Mouse (Mus musculus) liver, embryonic 11.5 days (tissue): ENCODE measurements around the gene Vwf. TPM values are rescaled to one million over a fixed set of nuclear protein-coding genes. Genes with fewer than 3 reads are reported as not detected.

Experiments used
- ATAC-seq: fragments of 200-750 bp; cut with Nextera tagmentation; replicated peaks from 2 replicates; pipeline ENCODE4 v1.8.0; 2017; ENCODE audit warnings: moderate number of reproducible peaks, mild to moderate bottlenecking, moderate TSS enrichment, moderate library complexity; ENCODE audit not compliant: low FRiP score
- DNase-seq: peaks from one replicate; pipeline ENCODE4 v3.0.0-alpha.2; 2017; ENCODE audit warnings: low spot score
- H3K27ac ChIP-seq: fragments of 300-500 bp; sonication (generic); 2 replicates; pipeline ENCODE4 v1.5.1; 2014; ENCODE audit warnings: mild to moderate bottlenecking, low read depth, low read length, control low read depth
- H3K27me3 ChIP-seq: fragments of 300-500 bp; sonication (generic); replicated peaks from 2 replicates; pipeline ENCODE4 v1.6.1; 2014; ENCODE audit warnings: low read length, mixed read lengths; ENCODE audit not compliant: control insufficient read depth, insufficient read depth
- H3K36me3 ChIP-seq: fragments of 300-500 bp; sonication (generic); 2 replicates; pipeline ENCODE4 v1.6.1; 2014; ENCODE audit warnings: mild to moderate bottlenecking, low read length, moderate library complexity, mixed read lengths; ENCODE audit not compliant: control insufficient read depth, insufficient read depth
- H3K4me1 ChIP-seq: fragments of 300-500 bp; sonication (generic); replicated peaks from 2 replicates; pipeline ENCODE4 v1.6.1; 2014; ENCODE audit warnings: low read length, mixed read lengths; ENCODE audit not compliant: control insufficient read depth, insufficient read depth
- H3K4me2 ChIP-seq: fragments of 300-500 bp; sonication (generic); 2 replicates; pipeline ENCODE4 v1.6.1; 2014; ENCODE audit warnings: mild to moderate bottlenecking, control low read depth, moderate library complexity
- H3K4me3 ChIP-seq: fragments of 300-500 bp; sonication (generic); 2 replicates; pipeline ENCODE4 v1.5.1; 2014; ENCODE audit warnings: low read depth, low read length, control low read depth
- H3K9ac ChIP-seq: fragments of 300-500 bp; sonication (generic); 2 replicates; pipeline ENCODE4 v1.6.1; 2014; ENCODE audit warnings: low read depth, low read length, control low read depth
- H3K9me3 ChIP-seq: fragments of 300-500 bp; sonication (generic); 2 replicates; pipeline ENCODE4 v1.6.1; 2016; ENCODE audit warnings: low read length, inconsistent platforms, mixed read lengths; ENCODE audit not compliant: control insufficient read depth
- WGBS: fragments of 180-500 bp; shearing (Covaris S2); extraction: QIAGEN DNeasy Blood & Tissue Kit; methylation state at CpG from one replicate; pipeline ENCODE4 v1.1.7; 2014; 5-methylcytosine and 5-hydroxymethylcytosine counted together
- polyA plus RNA-seq: library from polyadenylated mRNA; unstranded; fragments of >200 nt; fragmentation: Nextera tagmentation; extraction: Ambion mirVana; gene quantifications from 2 replicates; pipeline ENCODE4 v1.2.1, GENCODE M21; 2014

Vwf gene
- polyA plus RNA-seq, 1 experiment from 2014 or later, result 32.4 TPM

GRCm38 (mm10) chr6:125641146-125641545 is 94.6 kb downstream of the Vwf start:
- DNase-seq, result no peak

GRCm38 (mm10) chr6:125648964-125649363 is 102.4 kb downstream of the Vwf start:
- no peaks in the 10 kb centered on the region for H3K36me3 ChIP-seq
- H3K27me3 ChIP-seq, result no peaks in the 10 kb centered on the region
- no peak overlapping the region for H3K4me2 ChIP-seq
- no peaks in the 10 kb centered on the region for H3K9me3 ChIP-seq
- no peak overlapping the region for H3K27ac ChIP-seq
- no peak overlapping the region for H3K4me3 ChIP-seq
- WGBS, result 81% methylated on average over 12 of the region's 12 CpGs
- no peak overlapping the region for H3K9ac ChIP-seq
- DNase-seq, result no peak
- H3K4me1 ChIP-seq, result no peaks in the 10 kb centered on the region
- ATAC-seq, result no peak

More at GRCm38 (mm10) chr6:125641146-125641545, 94.6 kb downstream of the Vwf start:
- H3K9me3 ChIP-seq, result no peaks in the 10 kb centered on the region
- no peak overlapping the region for H3K4me3 ChIP-seq
- H3K4me2 ChIP-seq, result no peak overlapping the region
- no peak overlapping the region for H3K27ac ChIP-seq
- ATAC-seq, result no peak
- H3K27me3 ChIP-seq, result no peaks in the 10 kb centered on the region
- WGBS, result 81% methylated on average over 8 of the region's 8 CpGs
- H3K36me3 ChIP-seq, result no peaks in the 10 kb centered on the region
- H3K9ac ChIP-seq, result no peak overlapping the region
- H3K4me1 ChIP-seq, result no peaks in the 10 kb centered on the region

- Histone ChIP-seq H3K36me3 (no peaks in the 10 kb centered on the region), H3K27ac (no peak overlapping the region), H3K4me3 (no peak overlapping the region), H3K4me2 (no peak overlapping the region), H3K27me3 (no peaks in the 10 kb centered on the region), H3K4me1 (no peaks in the 10 kb centered on the region), H3K9me3 (no peaks in the 10 kb centered on the region), H3K9ac (no peak overlapping the region)
- no peak for DNase-seq
- ATAC-seq, result no peak
- 69% methylated on average over 3 of the region's 3 CpGs for WGBS
Observed at GRCm38 (mm10) chr6:125651335-125651734, 104.8 kb downstream of the Vwf start.

- Histone ChIP-seq H3K27ac (no peak overlapping the region), H3K4me1 (no peaks in the 10 kb centered on the region), H3K4me3 (no peak overlapping the region), H3K9me3 (no peaks in the 10 kb centered on the region), H3K4me2 (no peak overlapping the region), H3K27me3 (no peaks in the 10 kb centered on the region), H3K9ac (no peak overlapping the region), H3K36me3 (no peaks in the 10 kb centered on the region)
- DNase-seq (no peak), ATAC-seq (no peak)
- 62% methylated on average over 1 of the region's 1 CpGs for WGBS
Observed at GRCm38 (mm10) chr6:125653416-125653815, 106.8 kb downstream of the Vwf start.

GRCm38 (mm10) chr6:125656921-125657320 is 110.3 kb downstream of the Vwf start:
- Histone ChIP-seq H3K9me3 (no peaks in the 10 kb centered on the region), H3K4me3 (no peak overlapping the region), H3K27me3 (no peaks in the 10 kb centered on the region), H3K9ac (no peak overlapping the region), H3K27ac (no peak overlapping the region), H3K4me1 (no peaks in the 10 kb centered on the region), H3K4me2 (no peak overlapping the region), H3K36me3 (no peaks in the 10 kb centered on the region)
- ATAC-seq (no peak), DNase-seq (no peak)
- 79% methylated on average over 13 of the region's 13 CpGs for WGBS

GRCm38 (mm10) chr6:125657966-125658365 is 111.4 kb downstream of the Vwf start:
- Histone ChIP-seq H3K4me2 (no peak overlapping the region), H3K27ac (no peak overlapping the region), H3K9ac (no peak overlapping the region), H3K4me1 (no peaks in the 10 kb centered on the region), H3K4me3 (no peak overlapping the region), H3K9me3 (no peaks in the 10 kb centered on the region), H3K27me3 (no peaks in the 10 kb centered on the region), H3K36me3 (no peaks in the 10 kb centered on the region)
- no peak for ATAC-seq
- no peak for DNase-seq
- 83% methylated on average over 5 of the region's 5 CpGs for WGBS

- ATAC-seq, result no peak
- 49% methylated on average over 14 of the region's 14 CpGs for WGBS
- Histone ChIP-seq H3K27me3 (no peaks in the 10 kb centered on the region), H3K4me3 (no peak overlapping the region), H3K4me1 (no peaks in the 10 kb centered on the region), H3K36me3 (no peaks in the 10 kb centered on the region), H3K9me3 (no peaks in the 10 kb centered on the region), H3K4me2 (no peak overlapping the region), H3K9ac (no peak overlapping the region), H3K27ac (no peak overlapping the region)
- peak; percentile 67 for DNase-seq
Observed at GRCm38 (mm10) chr6:125661106-125661877, 114.7 kb downstream of the Vwf start.

GRCm38 (mm10) chr6:125663906-125664305 is 117.3 kb downstream of the Vwf start:
- Histone ChIP-seq H3K27ac (no peak overlapping the region), H3K4me3 (no peak overlapping the region), H3K4me1 (no peaks in the 10 kb centered on the region), H3K27me3 (no peaks in the 10 kb centered on the region), H3K9me3 (no peaks in the 10 kb centered on the region), H3K36me3 (no peaks in the 10 kb centered on the region), H3K9ac (no peak overlapping the region), H3K4me2 (no peak overlapping the region)
- 76% methylated on average over 2 of the region's 2 CpGs for WGBS
- no peak for DNase-seq
- no peak for ATAC-seq

- DNase-seq (no peak), ATAC-seq (no peak)
- H3K36me3 ChIP-seq, result no peaks in the 10 kb centered on the region
- H3K9me3 ChIP-seq, result no peaks in the 10 kb centered on the region
- no peaks in the 10 kb centered on the region for H3K4me1 ChIP-seq
- H3K27ac ChIP-seq, result no peak overlapping the region
- H3K4me3 ChIP-seq, result no peak overlapping the region
- no peak overlapping the region for H3K9ac ChIP-seq
- no peaks in the 10 kb centered on the region for H3K27me3 ChIP-seq
- H3K4me2 ChIP-seq, result no peak overlapping the region
- WGBS, result 76% methylated on average over 3 of the region's 3 CpGs
Observed at GRCm38 (mm10) chr6:125671835-125672234, 125.3 kb downstream of the Vwf start.
